Mouse (Mus musculus): ENCODE results near the gene Ppp4r3a. TPM values are rescaled to one million over a fixed set of nuclear protein-coding genes. Genes with fewer than 3 reads are reported as not detected.
"Not testable (repeated sequence)": the region's sequence is repeated elsewhere in the genome, so short reads cannot be mapped to it uniquely, and the experiment has no call there.

The Ppp4r3a gene
- polyA plus RNA-seq, 1 experiment = 12.7 TPM

- Histone ChIP-seq H3K4me3 (ENCODE audit: insufficient read depth, poor library complexity, severe bottlenecking) (no peak overlapping the region), H3K36me3 (ENCODE audit: control insufficient read depth, insufficient read depth) (no peaks in the 10 kb centered on the region), H3K79me3 (ENCODE audit: low read depth) (peaks cover 6% of the 10 kb centered on the region), H3K27me3 (ENCODE audit: control insufficient read depth, insufficient read depth, insufficient read length) (no peaks in the 10 kb centered on the region), H3ac (ENCODE audit: control insufficient read depth, insufficient read length, low read depth) (no peak overlapping the region), H3K79me2 (ENCODE audit: control insufficient read depth, insufficient read depth) (peaks cover 31% of the 10 kb centered on the region)
- TF ChIP-seq MYOD1 (IDR thresholded peaks at IDR 0.05; ENCODE audit: control insufficient read depth, insufficient read length, low read depth) (no peak), FOSL1 (IDR thresholded peaks at IDR 0.05; ENCODE audit: insufficient read depth, low read length, poor library complexity, severe bottlenecking) (no peak), CTCF (IDR thresholded peaks at IDR 0.05; ENCODE audit: control insufficient read depth, insufficient read depth, insufficient read length) (no peak), USF1 (IDR thresholded peaks at IDR 0.05; ENCODE audit: low read depth) (no peak), CEBPB (IDR thresholded peaks at IDR 0.05; ENCODE audit: low read depth) (no peak), MYOG (IDR thresholded peaks at IDR 0.05; ENCODE audit: control insufficient read depth, extremely low read depth, insufficient read length) (no peak), MAX (IDR thresholded peaks at IDR 0.05) (no peak)
These were observed 64.5 kb downstream of the Ppp4r3a start for GRCm38 (mm10) chr12:101019031-101019430.

GRCm38 (mm10) chr12:101017971-101018371 is 65.5 kb downstream of the Ppp4r3a start:
- no peak overlapping the region for H3K4me3 ChIP-seq (ENCODE audit: insufficient read depth, poor library complexity, severe bottlenecking)

GRCm38 (mm10) chr12:101016412-101016928 is 67.0 kb downstream of the Ppp4r3a start:
- peaks cover 6% of the 10 kb centered on the region for H3K79me3 ChIP-seq (ENCODE audit: low read depth)
- no peak overlapping the region for H3K4me3 ChIP-seq (ENCODE audit: insufficient read depth, poor library complexity, severe bottlenecking)
- no peak overlapping the region for H3ac ChIP-seq (ENCODE audit: control insufficient read depth, insufficient read length, low read depth)
- TF ChIP-seq MYOG (IDR thresholded peaks at IDR 0.05; ENCODE audit: control insufficient read depth, extremely low read depth, insufficient read length) = no peak
- no peaks in the 10 kb centered on the region for H3K27me3 ChIP-seq (ENCODE audit: control insufficient read depth, insufficient read depth, insufficient read length)
- H3K36me3 ChIP-seq (ENCODE audit: control insufficient read depth, insufficient read depth) = no peaks in the 10 kb centered on the region
- peaks cover 27% of the 10 kb centered on the region for H3K79me2 ChIP-seq (ENCODE audit: control insufficient read depth, insufficient read depth)

More at GRCm38 (mm10) chr12:101017971-101018371, 65.5 kb downstream of the Ppp4r3a start:
- Histone ChIP-seq H3K79me3 (ENCODE audit: low read depth) (peaks cover 6% of the 10 kb centered on the region), H3K27me3 (ENCODE audit: control insufficient read depth, insufficient read depth, insufficient read length) (no peaks in the 10 kb centered on the region), H3K36me3 (ENCODE audit: control insufficient read depth, insufficient read depth) (no peaks in the 10 kb centered on the region), H3K79me2 (ENCODE audit: control insufficient read depth, insufficient read depth) (peaks cover 32% of the 10 kb centered on the region), H3ac (ENCODE audit: control insufficient read depth, insufficient read length, low read depth) (no peak overlapping the region)
- TF ChIP-seq MYOG (IDR thresholded peaks at IDR 0.05; ENCODE audit: control insufficient read depth, extremely low read depth, insufficient read length) (no peak), CEBPB (IDR thresholded peaks at IDR 0.05; ENCODE audit: low read depth) (no peak), MAX (IDR thresholded peaks at IDR 0.05) (no peak), CTCF (IDR thresholded peaks at IDR 0.05; ENCODE audit: control insufficient read depth, insufficient read depth, insufficient read length) (no peak), MYOD1 (IDR thresholded peaks at IDR 0.05; ENCODE audit: control insufficient read depth, insufficient read length, low read depth) (no peak), FOSL1 (IDR thresholded peaks at IDR 0.05; ENCODE audit: insufficient read depth, low read length, poor library complexity, severe bottlenecking) (no peak), USF1 (IDR thresholded peaks at IDR 0.05; ENCODE audit: low read depth) (no peak)

GRCm38 (mm10) chr12:101015926-101016325 is 67.6 kb downstream of the Ppp4r3a start:
- TF ChIP-seq MAX (IDR thresholded peaks at IDR 0.05) = no peak
- TF ChIP-seq USF1 (IDR thresholded peaks at IDR 0.05; ENCODE audit: low read depth) = no peak
- TF ChIP-seq FOSL1 (IDR thresholded peaks at IDR 0.05; ENCODE audit: insufficient read depth, low read length, poor library complexity, severe bottlenecking) = no peak
- peaks cover 9% of the 10 kb centered on the region for H3K79me3 ChIP-seq (ENCODE audit: low read depth)
- H3K4me3 ChIP-seq (ENCODE audit: insufficient read depth, poor library complexity, severe bottlenecking) = no peak overlapping the region
- H3K79me2 ChIP-seq (ENCODE audit: control insufficient read depth, insufficient read depth) = peaks cover 23% of the 10 kb centered on the region
- no peaks in the 10 kb centered on the region for H3K27me3 ChIP-seq (ENCODE audit: control insufficient read depth, insufficient read depth, insufficient read length)
- no peak overlapping the region for H3ac ChIP-seq (ENCODE audit: control insufficient read depth, insufficient read length, low read depth)
- H3K36me3 ChIP-seq (ENCODE audit: control insufficient read depth, insufficient read depth) = no peaks in the 10 kb centered on the region

- peaks cover 26% of the 10 kb centered on the region for H3K79me2 ChIP-seq (ENCODE audit: control insufficient read depth, insufficient read depth)
- no peak overlapping the region for H3K4me3 ChIP-seq (ENCODE audit: insufficient read depth, poor library complexity, severe bottlenecking)
- H3K27me3 ChIP-seq (ENCODE audit: control insufficient read depth, insufficient read depth, insufficient read length) = no peaks in the 10 kb centered on the region
- peaks cover 10% of the 10 kb centered on the region for H3K79me3 ChIP-seq (ENCODE audit: low read depth)
- H3K36me3 ChIP-seq (ENCODE audit: control insufficient read depth, insufficient read depth) = no peaks in the 10 kb centered on the region
- no peak for TF ChIP-seq MAX (IDR thresholded peaks at IDR 0.05)
- no peak for TF ChIP-seq USF1 (IDR thresholded peaks at IDR 0.05; ENCODE audit: low read depth)
- TF ChIP-seq MYOG (IDR thresholded peaks at IDR 0.05; ENCODE audit: control insufficient read depth, extremely low read depth, insufficient read length) = no peak
- H3ac ChIP-seq (ENCODE audit: control insufficient read depth, insufficient read length, low read depth) = no peak overlapping the region
These were observed 68.3 kb downstream of the Ppp4r3a start for GRCm38 (mm10) chr12:101015165-101015560.

- H3K4me3 ChIP-seq (ENCODE audit: insufficient read depth, poor library complexity, severe bottlenecking) = no peak overlapping the region
These were observed 68.8 kb downstream of the Ppp4r3a start for GRCm38 (mm10) chr12:101014549-101015164.

GRCm38 (mm10) chr12:101013668-101014067 is 69.8 kb downstream of the Ppp4r3a start:
- H3K79me2 ChIP-seq (ENCODE audit: control insufficient read depth, insufficient read depth) = peaks cover 21% of the 10 kb centered on the region
- H3K4me3 ChIP-seq (ENCODE audit: insufficient read depth, poor library complexity, severe bottlenecking); H3ac ChIP-seq (ENCODE audit: control insufficient read depth, insufficient read length, low read depth); H3K27me3 ChIP-seq (ENCODE audit: control insufficient read depth, insufficient read depth, insufficient read length); H3K36me3 ChIP-seq (ENCODE audit: control insufficient read depth, insufficient read depth): not testable (repeated sequence)
- H3K79me3 ChIP-seq (ENCODE audit: low read depth) = peaks cover 11% of the 10 kb centered on the region

More at GRCm38 (mm10) chr12:101014549-101015164, 68.8 kb downstream of the Ppp4r3a start:
- H3K27me3 ChIP-seq (ENCODE audit: control insufficient read depth, insufficient read depth, insufficient read length) = no peaks in the 10 kb centered on the region
- TF ChIP-seq FOSL1 (IDR thresholded peaks at IDR 0.05; ENCODE audit: insufficient read depth, low read length, poor library complexity, severe bottlenecking) (no peak), MYOG (IDR thresholded peaks at IDR 0.05; ENCODE audit: control insufficient read depth, extremely low read depth, insufficient read length) (no peak), MAX (IDR thresholded peaks at IDR 0.05) (no peak), MYOD1 (IDR thresholded peaks at IDR 0.05; ENCODE audit: control insufficient read depth, insufficient read length, low read depth) (no peak), USF1 (IDR thresholded peaks at IDR 0.05; ENCODE audit: low read depth) (no peak)
- H3K79me3 ChIP-seq (ENCODE audit: low read depth) = peaks cover 10% of the 10 kb centered on the region
- H3K79me2 ChIP-seq (ENCODE audit: control insufficient read depth, insufficient read depth) = peaks cover 27% of the 10 kb centered on the region
- no peak overlapping the region for H3ac ChIP-seq (ENCODE audit: control insufficient read depth, insufficient read length, low read depth)
- H3K36me3 ChIP-seq (ENCODE audit: control insufficient read depth, insufficient read depth) = no peaks in the 10 kb centered on the region

Data from C2C12 (cell line).